Mouse (Mus musculus): ENCODE results near the gene Dlgap3. TPM values are rescaled to one million over a fixed set of nuclear protein-coding genes. Genes with fewer than 3 reads are reported as not detected.

Gene Dlgap3
- not detected in 2 replicates for polyA plus RNA-seq (2012; ENCODE audit: insufficient read depth, insufficient read length, low replicate concordance, missing spikeins)

- 1% methylated on average over 63 of the region's 67 CpGs for WGBS
- Histone ChIP-seq H3K4me3 (ENCODE audit: insufficient read depth, low read depth, low read length) (peak within 1 kb of the TSS; percentile 93), H3K4me1 (ENCODE audit: control insufficient read depth, insufficient read depth, low read length) (peaks cover 23% of the 10 kb centered on the region), H3K27ac (ENCODE audit: insufficient read depth, low read depth, low read length) (peak within 1 kb of the TSS; percentile 99)
- no peak for TF ChIP-seq CTCF (IDR thresholded peaks at IDR 0.05; ENCODE audit: insufficient read depth, low read depth, low read length)
- TF ChIP-seq POLR2A (IDR thresholded peaks at IDR 0.05; ENCODE audit: insufficient read depth, low read depth, low read length) = no peak; the same call in 1 of the 2 replicates
Observed at GRCm38 (mm10) chr4:127168914-127169345, at the start of gene Dlgap3. TSS of gene Dlgap3 (plus strand) at chr4:127169204.

GRCm38 (mm10) chr4:127123391-127123790, 45.6 kb upstream of the Dlgap3 start, which contains the start of gene Tmem35b:
TSS of gene Tmem35b (plus strand) at chr4:127123691.
- 96% methylated on average over 5 of the region's 5 CpGs for WGBS
- no peak within 1 kb of the TSS for H3K4me3 ChIP-seq (ENCODE audit: insufficient read depth, low read depth, low read length)
- TF ChIP-seq CTCF (IDR thresholded peaks at IDR 0.05; ENCODE audit: insufficient read depth, low read depth, low read length) (no peak), POLR2A (IDR thresholded peaks at IDR 0.05; ENCODE audit: insufficient read depth, low read depth, low read length) (no peak)
- H3K4me1 ChIP-seq (ENCODE audit: control insufficient read depth, insufficient read depth, low read length) = peaks cover 8% of the 10 kb centered on the region
- no peak within 1 kb of the TSS for H3K27ac ChIP-seq (ENCODE audit: insufficient read depth, low read depth, low read length)

- H3K4me3 ChIP-seq (ENCODE audit: insufficient read depth, low read depth, low read length) = no peak overlapping the region
- no peak overlapping the region for H3K27ac ChIP-seq (ENCODE audit: insufficient read depth, low read depth, low read length)
- 87% methylated on average over 1 of the region's 1 CpGs for WGBS
- TF ChIP-seq POLR2A (IDR thresholded peaks at IDR 0.05; ENCODE audit: insufficient read depth, low read depth, low read length) = no peak
- no peak for TF ChIP-seq CTCF (IDR thresholded peaks at IDR 0.05; ENCODE audit: insufficient read depth, low read depth, low read length)
- H3K4me1 ChIP-seq (ENCODE audit: control insufficient read depth, insufficient read depth, low read length) = peaks cover 8% of the 10 kb centered on the region
Observed at GRCm38 (mm10) chr4:127124331-127124730, 44.7 kb upstream of the Dlgap3 start.

GRCm38 (mm10) chr4:127125834-127126463, 43.1 kb upstream of the Dlgap3 start:
- Histone ChIP-seq H3K4me1 (ENCODE audit: control insufficient read depth, insufficient read depth, low read length) (peaks cover 8% of the 10 kb centered on the region), H3K4me3 (ENCODE audit: insufficient read depth, low read depth, low read length) (peak overlapping the region; percentile 39), H3K27ac (ENCODE audit: insufficient read depth, low read depth, low read length) (no peak overlapping the region)
- 14% methylated on average over 35 of the region's 35 CpGs for WGBS
- TF ChIP-seq POLR2A (IDR thresholded peaks at IDR 0.05; ENCODE audit: insufficient read depth, low read depth, low read length) = no peak

GRCm38 (mm10) chr4:127134687-127135086, 34.3 kb upstream of the Dlgap3 start:
- WGBS = 60% methylated on average over 1 of the region's 1 CpGs
- Histone ChIP-seq H3K4me3 (ENCODE audit: insufficient read depth, low read depth, low read length) (no peak overlapping the region), H3K27ac (ENCODE audit: insufficient read depth, low read depth, low read length) (no peak overlapping the region), H3K4me1 (ENCODE audit: control insufficient read depth, insufficient read depth, low read length) (no peaks in the 10 kb centered on the region)
- TF ChIP-seq POLR2A (IDR thresholded peaks at IDR 0.05; ENCODE audit: insufficient read depth, low read depth, low read length) = no peak
- TF ChIP-seq CTCF (IDR thresholded peaks at IDR 0.05; ENCODE audit: insufficient read depth, low read depth, low read length) = no peak

GRCm38 (mm10) chr4:127137591-127137990, 31.4 kb upstream of the Dlgap3 start:
- no peak overlapping the region for H3K27ac ChIP-seq (ENCODE audit: insufficient read depth, low read depth, low read length)
- H3K4me1 ChIP-seq (ENCODE audit: control insufficient read depth, insufficient read depth, low read length) = no peaks in the 10 kb centered on the region
- WGBS = 90% methylated on average over 5 of the region's 5 CpGs
- no peak overlapping the region for H3K4me3 ChIP-seq (ENCODE audit: insufficient read depth, low read depth, low read length)
- TF ChIP-seq CTCF (IDR thresholded peaks at IDR 0.05; ENCODE audit: insufficient read depth, low read depth, low read length) (no peak), POLR2A (IDR thresholded peaks at IDR 0.05; ENCODE audit: insufficient read depth, low read depth, low read length) (no peak)

GRCm38 (mm10) chr4:127138486-127138885, 30.5 kb upstream of the Dlgap3 start:
- 24% methylated on average over 6 of the region's 6 CpGs for WGBS
- Histone ChIP-seq H3K4me1 (ENCODE audit: control insufficient read depth, insufficient read depth, low read length) (no peaks in the 10 kb centered on the region), H3K27ac (ENCODE audit: insufficient read depth, low read depth, low read length) (no peak overlapping the region), H3K4me3 (ENCODE audit: insufficient read depth, low read depth, low read length) (no peak overlapping the region)
- TF ChIP-seq POLR2A (IDR thresholded peaks at IDR 0.05; ENCODE audit: insufficient read depth, low read depth, low read length) (no peak), CTCF (IDR thresholded peaks at IDR 0.05; ENCODE audit: insufficient read depth, low read depth, low read length) (no peak)

GRCm38 (mm10) chr4:127150031-127150430, 19.0 kb upstream of the Dlgap3 start:
- TF ChIP-seq CTCF (IDR thresholded peaks at IDR 0.05; ENCODE audit: insufficient read depth, low read depth, low read length) (no peak), POLR2A (IDR thresholded peaks at IDR 0.05; ENCODE audit: insufficient read depth, low read depth, low read length) (no peak)
- 86% methylated on average over 13 of the region's 13 CpGs for WGBS
- H3K4me1 ChIP-seq (ENCODE audit: control insufficient read depth, insufficient read depth, low read length) = no peaks in the 10 kb centered on the region
- H3K4me3 ChIP-seq (ENCODE audit: insufficient read depth, low read depth, low read length) = no peak overlapping the region
- no peak overlapping the region for H3K27ac ChIP-seq (ENCODE audit: insufficient read depth, low read depth, low read length)

- no peaks in the 10 kb centered on the region for H3K4me1 ChIP-seq (ENCODE audit: control insufficient read depth, insufficient read depth, low read length)
- H3K4me3 ChIP-seq (ENCODE audit: insufficient read depth, low read depth, low read length) = no peak overlapping the region
- TF ChIP-seq CTCF (IDR thresholded peaks at IDR 0.05; ENCODE audit: insufficient read depth, low read depth, low read length) (no peak), POLR2A (IDR thresholded peaks at IDR 0.05; ENCODE audit: insufficient read depth, low read depth, low read length) (no peak)
- 57% methylated on average over 1 of the region's 1 CpGs for WGBS
- H3K27ac ChIP-seq (ENCODE audit: insufficient read depth, low read depth, low read length) = no peak overlapping the region
Observed at GRCm38 (mm10) chr4:127153345-127153744, 15.7 kb upstream of the Dlgap3 start.
